Mouse (Mus musculus): ENCODE data around the gene Btnl10.
"Not testable (repeated sequence)": the region's sequence is repeated elsewhere in the genome, so short reads cannot be mapped to it uniquely, and the experiment has no call there.

Btnl10 gene

DNA sequence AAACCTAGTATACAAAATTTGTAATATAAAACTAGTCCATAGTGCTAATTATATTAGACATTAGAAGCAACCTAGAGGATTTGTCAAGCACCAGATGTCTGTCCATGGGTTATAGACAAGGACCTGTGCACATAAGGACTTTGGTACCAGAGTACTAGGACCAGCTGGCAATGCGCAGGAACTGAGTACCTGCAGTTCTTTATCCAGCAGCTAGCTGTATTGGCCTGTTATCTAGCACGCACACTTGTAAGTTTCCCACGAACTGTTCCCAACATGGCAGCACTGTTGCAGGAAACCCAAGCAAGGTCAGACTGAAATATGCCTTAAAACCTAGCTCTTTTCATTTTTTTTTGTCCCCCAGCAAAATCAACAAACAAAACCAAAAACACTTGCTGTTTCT is 12.5 kb downstream of the Btnl10 start:
- no peak for DNase-seq (ENCODE audit: inconsistent ontology term)

DNA sequence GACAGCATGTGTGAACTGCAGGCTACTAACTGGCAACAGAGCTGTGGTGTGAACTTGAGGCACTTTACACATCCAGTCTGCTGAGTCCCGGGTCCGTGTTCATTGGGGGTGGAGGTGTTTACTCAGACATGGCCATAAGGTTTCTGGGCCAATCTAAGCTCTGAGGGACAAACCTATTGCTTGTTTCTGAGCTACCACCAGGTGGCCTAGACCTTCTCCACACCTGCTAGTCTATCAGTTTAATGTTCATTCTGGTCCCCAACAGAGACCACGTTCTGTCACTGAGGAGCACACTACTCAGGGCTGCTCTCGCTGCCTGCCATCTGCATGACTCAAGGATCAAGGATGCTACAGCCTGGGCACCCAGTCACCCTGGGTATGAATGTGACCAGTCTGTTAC is 13.9 kb downstream of the Btnl10 start:
- no peak for DNase-seq (ENCODE audit: inconsistent ontology term)

DNA sequence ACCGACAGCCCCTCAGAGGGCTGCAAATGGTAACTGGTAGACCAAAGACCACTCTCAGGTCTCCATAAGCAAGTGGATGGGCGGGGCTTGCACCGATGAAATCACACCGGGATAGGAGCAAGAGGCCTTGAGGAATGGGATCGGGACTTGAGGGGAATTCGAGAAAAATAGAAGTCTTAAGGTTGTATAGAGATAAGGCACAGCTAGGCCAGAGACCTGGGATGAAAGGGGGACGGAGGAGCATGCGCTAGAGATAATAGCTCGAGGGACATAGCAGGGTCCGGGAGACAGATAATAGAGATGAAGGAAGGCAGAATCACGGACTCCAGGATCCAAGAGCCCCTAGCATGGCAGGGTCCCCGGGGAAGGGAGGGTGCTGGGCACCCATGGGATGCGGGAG is 20.2 kb downstream of the Btnl10 start:
- DNase-seq (ENCODE audit: inconsistent ontology term) = no peak

DNA sequence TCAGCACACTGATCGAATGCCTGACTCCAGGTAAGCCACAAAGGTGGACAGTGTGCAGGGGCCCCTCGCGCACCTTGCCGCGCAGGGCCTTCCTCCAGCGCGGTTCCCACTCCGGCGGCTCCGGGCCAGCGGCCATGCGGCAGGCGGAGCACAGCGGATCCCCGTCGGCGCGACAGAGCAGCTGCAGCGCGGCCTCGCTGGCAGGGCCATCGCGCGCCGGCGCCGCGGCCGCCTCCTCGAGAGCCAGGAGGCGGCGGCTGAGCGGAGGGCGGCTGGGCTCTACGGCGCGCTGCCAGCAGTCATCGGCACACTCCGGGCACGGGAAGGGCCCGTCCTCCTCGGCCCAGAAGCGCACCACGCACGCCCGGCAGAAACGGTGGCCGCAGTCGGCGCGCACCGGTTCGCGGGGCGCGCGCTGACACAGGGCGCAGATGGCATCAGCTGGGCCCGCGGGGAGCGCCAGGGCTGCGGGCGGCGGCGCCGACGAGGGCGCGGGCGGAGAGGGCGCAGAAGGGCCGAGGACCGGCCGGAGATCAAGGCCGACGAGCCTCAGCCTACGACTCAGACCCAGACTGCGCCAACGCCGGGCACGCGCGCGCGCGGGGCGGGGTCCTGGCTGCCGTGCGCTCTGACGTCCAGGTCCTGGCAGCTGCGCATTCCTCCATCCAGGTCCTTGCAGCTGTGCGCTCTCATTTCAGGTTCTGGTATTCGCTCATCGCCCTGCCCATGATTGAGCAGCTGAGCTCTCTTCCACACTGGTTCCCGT is 20.8 kb downstream of the Btnl10 start, which contains the start of gene Rnf187:
Gene Rnf187, minus strand, starts transcription at position 595 of the 766 bp plus-strand sequence.
- DNase-seq (ENCODE audit: inconsistent ontology term) = peak; percentile 95

DNA sequence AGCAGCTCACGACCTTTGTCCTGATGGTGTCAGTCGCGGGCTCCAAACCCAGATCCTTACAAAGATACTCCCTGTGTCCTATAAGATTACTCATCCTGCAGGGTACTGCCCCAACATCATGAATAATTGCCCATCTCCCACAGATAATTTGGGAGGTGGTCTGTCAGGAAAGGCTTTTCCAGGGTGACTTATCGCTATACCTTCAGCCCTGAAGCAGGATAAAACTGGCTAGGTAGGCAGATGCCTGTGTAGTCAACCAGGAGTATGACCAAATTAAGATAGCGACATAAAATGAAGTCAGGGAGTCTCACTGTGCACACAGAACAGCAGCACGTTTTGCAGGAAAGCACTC is 21.4 kb downstream of the Btnl10 start:
- DNase-seq (ENCODE audit: inconsistent ontology term) = no peak

DNA sequence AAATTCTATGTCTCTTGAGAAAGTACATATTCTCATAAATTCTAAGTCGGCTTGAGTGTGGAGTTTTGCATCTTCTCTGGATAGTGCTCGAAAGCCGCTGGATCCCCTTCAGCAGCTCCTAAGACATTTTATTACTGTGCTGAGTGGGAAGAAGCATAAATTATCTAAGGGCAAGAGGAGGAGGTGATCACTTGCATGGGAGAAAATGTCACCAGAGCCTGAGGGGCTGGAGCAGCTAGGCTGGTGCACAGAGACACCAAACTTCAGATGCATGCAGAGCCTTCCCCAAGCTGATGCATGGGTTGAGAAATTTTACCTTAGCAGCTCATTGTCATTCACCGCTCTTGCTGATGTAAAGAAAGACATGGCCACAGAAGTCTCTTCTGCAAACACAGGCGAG is 26.4 kb downstream of the Btnl10 start:
- no peak for DNase-seq (ENCODE audit: inconsistent ontology term)

DNA sequence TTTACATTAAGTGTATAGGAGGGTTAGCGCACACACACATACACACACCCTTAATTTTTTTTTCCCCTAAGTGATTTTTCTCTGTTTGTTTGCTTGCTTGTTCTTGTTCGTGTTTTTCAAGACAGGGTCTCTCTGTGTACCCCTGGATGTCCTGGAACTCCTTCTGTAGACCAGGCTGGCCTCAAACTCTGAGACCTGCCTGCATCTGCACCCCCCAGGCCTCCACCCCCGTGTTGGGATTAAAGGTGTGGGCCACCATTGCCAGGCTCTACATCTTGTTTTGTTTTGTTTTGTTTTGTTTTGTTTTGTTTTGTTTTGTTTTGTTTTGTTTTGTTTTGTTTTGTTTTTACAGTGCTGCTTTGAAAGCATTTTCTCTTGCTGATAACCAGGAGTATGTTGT is 29.6 kb downstream of the Btnl10 start:
- no peak for DNase-seq (ENCODE audit: inconsistent ontology term)

DNA sequence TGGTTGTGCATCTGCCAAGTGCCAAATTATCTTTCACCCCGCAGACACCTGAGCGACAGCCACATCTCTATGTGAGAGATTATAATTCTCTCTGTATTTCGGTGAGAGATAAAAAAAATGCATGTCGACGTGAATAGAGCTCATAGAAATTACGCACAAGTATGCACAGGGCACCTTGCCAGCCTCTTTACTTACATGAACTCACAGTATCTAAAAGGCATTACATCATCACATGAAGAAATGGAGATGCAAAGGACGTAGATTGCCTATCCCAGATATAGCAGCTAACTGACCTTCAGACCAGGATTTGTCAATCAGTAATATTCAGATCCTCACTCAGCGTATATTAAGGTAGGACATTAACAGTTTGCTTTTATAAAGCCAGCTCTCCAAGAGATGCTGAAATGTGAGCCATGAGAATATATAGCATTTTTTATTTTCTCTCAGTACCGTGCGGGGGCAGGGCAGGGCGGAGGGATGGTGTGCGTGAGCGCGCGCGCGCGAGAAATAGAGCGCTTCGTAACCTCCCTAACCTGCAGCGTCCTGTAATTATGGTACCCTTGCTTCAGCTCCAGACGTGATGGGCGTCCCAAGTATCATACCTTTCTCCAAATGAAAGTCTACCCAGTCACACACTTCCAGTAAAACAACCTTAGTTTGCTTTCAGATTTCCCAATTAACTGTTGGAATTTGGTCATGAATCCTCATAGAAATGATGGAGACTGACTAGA is 30.3 kb downstream of the Btnl10 start:
- DNase-seq (ENCODE audit: inconsistent ontology term) = peak; percentile 2

DNA sequence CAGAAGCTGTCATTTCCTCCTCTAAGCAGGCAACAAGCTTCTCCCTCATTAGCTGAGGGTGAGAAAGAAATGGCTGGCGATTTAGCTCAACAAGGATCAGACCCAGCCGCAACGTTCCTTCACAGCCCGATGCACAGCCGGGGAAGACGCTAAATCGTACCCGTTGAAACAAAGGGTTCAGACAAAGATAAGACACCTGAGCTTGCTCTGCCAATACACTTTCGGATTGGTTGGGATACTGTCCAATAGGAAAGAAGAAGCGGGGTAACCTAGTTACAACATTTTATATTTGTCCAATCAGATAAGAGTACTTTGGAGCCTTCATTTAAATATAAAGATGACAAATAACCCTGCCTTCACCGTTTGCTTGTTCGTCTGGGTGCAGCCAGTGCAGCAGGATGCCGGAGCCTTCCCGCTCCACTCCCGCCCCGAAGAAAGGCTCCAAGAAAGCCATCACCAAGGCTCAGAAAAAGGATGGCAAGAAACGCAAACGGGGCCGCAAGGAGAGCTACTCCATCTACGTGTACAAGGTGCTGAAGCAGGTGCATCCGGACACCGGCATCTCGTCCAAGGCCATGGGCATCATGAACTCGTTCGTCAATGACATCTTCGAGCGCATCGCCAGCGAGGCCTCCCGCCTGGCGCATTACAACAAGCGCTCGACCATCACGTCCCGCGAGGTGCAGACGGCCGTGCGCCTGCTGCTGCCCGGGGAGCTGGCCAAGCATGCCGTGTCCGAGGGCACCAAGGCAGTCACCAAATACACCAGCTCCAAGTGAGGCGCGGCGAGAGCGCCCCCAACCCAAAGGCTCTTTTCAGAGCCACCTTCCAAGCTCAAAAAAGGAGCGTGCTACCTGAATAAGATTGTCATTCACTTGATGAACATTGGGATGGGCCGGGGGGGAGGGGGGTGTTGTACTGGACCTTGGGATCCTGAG is 31.1 kb downstream of the Btnl10 start, which contains the start of gene Hist3h2ba:
Gene Hist3h2ba, plus strand, starts transcription at position 379 of the 938 bp plus-strand sequence.
- peak; percentile 95 for DNase-seq (ENCODE audit: inconsistent ontology term)

DNA sequence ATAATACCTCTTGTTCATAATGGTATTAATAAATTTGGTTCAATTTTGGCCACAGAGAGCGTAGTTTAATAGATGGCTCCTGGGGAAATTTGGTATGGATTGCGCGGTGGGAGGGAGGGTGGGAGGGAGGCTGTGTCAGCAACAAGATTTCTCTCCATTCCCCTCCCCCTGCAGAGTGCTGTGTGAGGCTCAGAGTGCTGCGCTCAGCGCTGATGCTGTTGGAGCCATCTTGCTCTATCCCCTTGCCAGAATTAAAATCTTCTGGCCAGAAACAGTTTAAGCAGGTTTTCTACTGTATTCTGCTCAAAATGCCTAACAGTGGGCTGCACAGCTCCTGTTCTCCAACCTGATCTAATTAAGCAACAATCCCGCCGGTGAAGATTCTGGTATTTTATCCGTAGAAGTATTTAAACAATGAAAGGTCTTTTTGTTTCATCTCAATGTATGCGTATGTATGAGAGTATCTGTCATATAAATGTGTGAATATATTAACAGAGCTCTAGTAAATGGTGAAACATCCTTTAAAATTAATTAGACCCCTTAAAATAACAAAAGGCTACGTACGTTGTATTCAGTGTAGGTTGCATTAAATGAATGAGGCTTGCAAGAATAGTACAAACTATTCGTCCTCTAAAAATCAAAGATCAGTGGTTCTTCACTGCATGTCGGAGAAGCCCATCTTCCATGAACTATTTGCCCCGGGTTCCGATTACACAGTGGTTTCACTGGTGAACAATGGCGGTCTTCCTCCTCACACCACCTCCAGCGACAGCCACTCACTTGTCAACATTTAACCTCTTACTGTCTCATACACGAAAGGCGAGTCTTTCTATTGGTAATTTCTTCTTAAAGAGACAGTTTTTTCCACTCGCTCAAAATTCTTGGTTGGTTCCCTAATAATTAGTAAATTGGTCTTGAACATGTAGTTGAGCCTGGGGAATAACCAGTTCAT is 32.0 kb downstream of the Btnl10 start:
- no peak for DNase-seq (ENCODE audit: inconsistent ontology term)

DNA sequence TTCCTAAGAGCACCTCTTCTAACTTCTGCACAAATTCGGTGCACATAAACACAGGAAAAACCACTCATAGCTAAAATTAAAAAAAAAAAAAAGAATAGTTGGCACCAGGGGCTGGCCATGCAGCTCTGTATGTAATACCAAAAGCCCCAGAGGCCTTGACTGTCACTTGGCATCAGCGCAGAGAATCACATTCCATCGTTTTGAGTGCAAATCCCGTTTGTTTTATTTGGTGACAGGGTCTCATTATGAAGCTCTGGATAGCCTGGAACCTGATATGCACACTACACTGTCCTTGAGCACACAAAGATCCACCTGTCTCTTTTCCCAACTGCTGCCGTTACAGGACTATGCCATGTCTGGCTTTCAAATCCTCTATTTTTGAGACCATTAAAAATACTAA is 33.5 kb downstream of the Btnl10 start:
- DNase-seq (ENCODE audit: inconsistent ontology term) = no peak

DNA sequence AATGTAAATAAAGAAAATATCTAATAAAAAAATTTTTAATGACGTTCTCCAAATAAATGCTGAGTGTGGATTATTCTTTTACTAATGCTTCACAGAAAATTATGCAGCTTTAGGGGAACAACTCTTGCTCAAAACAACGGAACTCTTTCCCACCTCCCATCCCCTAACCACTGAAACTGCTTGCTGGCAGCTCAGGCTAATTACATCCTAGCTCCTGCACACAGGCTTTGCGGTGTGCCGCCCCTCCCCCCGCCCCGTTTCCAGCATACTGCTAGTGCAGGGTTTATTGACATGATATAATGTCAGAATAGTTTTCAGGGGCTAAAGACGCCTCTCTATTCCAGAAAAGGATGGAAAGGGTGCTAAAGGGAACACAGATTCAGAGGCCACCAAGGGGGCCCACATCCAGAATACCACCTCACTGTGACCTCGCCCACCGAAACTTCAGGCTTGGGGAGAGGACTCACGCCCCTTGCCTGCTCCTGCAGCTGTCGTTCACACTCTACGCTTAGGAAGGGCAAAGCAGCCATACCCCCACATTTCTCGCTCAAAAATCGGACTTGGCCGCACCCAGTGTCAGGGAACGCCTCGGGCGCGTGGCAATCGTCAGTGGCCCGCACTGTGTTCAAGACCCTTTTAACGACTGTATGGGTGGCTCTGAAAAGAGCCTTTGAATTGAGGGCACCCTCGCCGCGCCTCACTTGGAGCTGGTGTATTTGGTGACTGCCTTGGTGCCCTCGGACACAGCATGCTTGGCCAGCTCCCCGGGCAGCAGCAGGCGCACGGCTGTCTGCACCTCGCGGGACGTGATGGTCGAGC is 35.9 kb downstream of the Btnl10 start:
- DNase-seq (ENCODE audit: inconsistent ontology term) = peak; percentile 45

DNA sequence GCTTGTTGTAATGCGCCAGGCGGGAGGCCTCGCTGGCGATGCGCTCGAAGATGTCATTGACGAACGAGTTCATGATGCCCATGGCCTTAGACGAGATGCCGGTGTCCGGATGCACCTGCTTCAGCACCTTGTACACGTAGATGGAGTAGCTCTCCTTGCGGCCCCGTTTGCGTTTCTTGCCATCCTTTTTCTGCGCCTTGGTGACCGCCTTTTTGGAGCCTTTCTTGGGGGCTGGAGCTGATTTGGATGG is 36.4 kb downstream of the Btnl10 start:
- not testable (repeated sequence) for DNase-seq (ENCODE audit: inconsistent ontology term)

DNA sequence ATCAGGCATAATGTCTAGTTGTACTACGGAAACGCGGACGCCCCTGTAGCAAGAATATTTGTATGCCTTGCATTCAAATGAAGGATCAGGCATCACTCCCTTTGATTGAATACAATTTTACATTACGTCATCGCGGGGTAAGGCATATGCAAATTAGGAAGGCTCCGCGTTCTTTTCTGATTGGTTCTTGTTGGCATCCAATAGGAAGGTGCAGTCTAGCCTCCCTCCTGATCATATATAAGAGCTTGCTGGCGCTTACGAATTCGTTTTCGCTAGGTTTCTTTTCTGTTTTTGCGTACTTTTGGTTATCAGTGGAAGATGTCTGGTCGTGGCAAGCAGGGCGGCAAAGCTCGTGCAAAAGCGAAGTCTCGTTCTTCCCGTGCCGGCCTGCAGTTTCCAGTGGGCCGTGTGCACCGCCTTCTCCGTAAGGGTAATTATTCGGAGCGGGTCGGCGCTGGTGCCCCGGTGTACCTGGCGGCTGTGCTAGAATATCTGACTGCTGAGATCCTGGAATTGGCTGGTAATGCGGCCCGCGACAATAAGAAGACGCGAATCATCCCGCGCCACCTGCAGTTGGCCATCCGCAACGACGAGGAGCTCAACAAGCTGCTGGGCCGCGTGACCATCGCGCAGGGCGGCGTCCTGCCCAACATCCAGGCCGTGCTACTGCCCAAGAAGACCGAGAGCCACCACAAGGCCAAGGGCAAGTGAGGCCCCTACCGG is 36.9 kb downstream of the Btnl10 start, which contains the start of the genes Hist3h2a and Trim17:
Gene Hist3h2a, plus strand, starts transcription at position 266 of the 723 bp plus-strand sequence.
Gene Trim17, plus strand, starts transcription at position 266 of the 723 bp plus-strand sequence.
- DNase-seq (ENCODE audit: inconsistent ontology term) = peak; percentile 92

DNA sequence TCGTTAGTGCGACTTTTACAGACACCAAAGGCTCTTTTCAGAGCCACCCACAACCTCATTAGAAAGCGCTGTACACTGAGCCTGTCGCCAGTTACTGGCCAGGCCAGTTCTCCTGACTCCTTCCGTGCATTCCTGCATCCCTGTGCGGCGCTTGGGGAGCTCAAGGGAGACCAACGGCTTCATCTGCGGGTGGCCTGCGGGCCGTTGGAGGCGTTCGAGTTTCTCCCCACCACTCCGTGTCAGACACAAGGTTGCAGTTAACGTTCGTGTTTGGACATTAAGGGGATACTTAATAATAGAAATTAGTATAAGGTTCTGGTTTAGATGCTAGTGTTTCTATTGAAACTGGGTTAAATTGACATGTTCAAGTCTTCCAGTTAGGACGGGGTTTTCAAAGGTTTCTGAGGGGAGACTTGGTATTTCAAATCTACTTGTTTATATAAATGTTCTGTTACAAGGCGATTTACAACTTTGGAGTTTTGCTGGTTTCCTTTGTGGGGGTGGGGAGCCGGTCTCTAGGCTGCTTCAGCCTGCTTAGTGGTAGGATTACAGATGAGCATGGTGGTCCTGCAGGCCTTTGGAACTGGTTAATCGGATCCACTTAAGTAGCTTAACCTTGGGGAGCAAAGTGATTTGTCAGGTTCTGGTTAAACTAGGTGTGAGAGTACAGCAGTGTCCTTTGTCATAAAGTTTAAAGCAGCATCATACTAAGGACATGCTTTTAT is 37.6 kb downstream of the Btnl10 start:
- no peak for DNase-seq (ENCODE audit: inconsistent ontology term)

DNA sequence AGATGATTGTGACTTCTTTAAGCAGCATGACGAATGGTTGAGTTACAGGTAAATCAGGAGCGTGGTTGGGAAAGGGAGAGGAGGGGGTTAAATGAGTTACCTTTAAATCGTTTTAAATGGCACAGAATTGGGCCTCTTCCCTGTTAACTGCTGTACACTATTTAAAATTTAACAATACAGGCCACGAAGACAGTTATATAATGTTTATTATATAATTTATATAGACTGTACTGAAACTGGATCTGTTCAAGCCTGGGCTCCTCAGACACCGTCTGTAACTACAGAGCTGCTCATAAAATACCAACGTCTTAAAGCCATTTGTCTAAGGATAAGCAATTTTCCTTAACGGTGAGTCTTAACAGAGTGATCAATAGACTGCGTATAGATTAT is 38.2 kb downstream of the Btnl10 start:
- no peak for DNase-seq (ENCODE audit: inconsistent ontology term)

DNA sequence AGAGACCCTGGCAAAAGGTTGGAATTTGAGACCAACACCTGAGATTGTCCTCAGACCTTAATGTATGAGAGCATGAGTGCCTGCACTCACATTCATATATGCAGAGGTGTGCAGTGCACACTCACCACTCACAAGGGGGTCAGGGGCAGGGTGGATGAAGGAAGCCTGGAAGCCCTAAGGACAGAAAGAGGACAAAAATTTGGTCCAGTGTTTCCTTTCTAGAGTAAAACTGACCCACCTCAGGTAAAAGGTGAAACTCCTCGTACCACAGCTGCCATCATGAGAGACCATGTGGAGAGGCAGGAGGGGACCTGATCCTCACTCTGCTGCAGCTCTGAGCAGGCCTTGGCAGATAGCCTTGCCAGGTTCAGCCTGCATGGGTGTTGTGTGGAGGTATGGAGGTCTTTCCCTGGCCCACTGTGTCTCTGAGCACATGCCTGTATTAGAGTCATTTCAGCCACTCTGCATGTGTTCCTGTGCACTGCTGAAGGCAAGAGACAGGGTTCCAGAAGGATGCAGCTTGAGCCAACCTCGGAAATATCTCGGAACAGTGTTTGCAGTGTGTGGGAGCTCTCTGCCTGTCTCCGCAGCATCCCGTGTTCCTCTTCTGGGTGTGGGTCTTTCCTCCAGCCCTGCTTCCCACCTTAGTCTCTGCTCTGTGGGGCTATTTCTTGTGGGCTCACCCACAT is 39.7 kb downstream of the Btnl10 start:
- no peak for DNase-seq (ENCODE audit: inconsistent ontology term)

DNA sequence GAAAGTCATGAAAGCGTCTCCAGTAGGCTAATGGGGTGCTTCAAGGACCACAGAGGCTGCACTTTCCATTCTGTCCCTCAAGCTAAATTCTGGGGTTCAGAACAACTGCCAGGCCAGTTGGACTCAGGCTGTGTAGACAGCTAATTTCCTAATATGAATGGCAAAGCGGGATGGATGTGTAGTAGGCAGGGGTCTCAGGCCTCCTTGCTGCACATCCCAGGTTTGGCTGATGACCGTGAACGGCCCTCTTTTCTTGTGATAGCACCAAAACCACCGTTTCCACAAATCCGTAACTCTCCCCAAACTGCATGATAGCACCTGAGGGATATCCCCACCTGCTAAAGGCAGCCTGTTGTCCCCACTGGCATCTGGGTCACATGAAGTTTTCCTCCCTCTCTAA is 40.8 kb downstream of the Btnl10 start:
- DNase-seq (ENCODE audit: inconsistent ontology term) = no peak

Data from Muller cell, postnatal 12 days (primary cell).